In genomic region chr12:113131601-113132000, GRCm38 (mm10) we compare ENCODE assay signal across 18 mouse cellular contexts. TPM values are rescaled to one million over a fixed set of nuclear protein-coding genes. Genes with fewer than 3 reads are reported as not detected.
"Had no signal": no experiment of that assay in that cellular context is flagged by ENCODE, and none has a peak within 500 bp of the region (broad histone marks: within the 10 kb centered on the region; RNA-seq: fewer than 3 reads in every experiment).

No protein-coding gene starts in this region.

- DNase-seq: kidney, postnatal 14 days; lung, embryonic 14.5 days; retina, postnatal 1 day; right cerebral cortex, postnatal 4 days; spleen, adult 18-20 months; thymus, adult 2 months; thymus, postnatal 25 days had no signal

- H3K4me1 ChIP-seq: kidney, embryonic 15.5 days; limb, embryonic 10.5 days; megakaryocyte, embryonic 14.5 days; midbrain, embryonic 15.5 days; neural tube, embryonic 13.5 days had no signal

- H3K4me3 ChIP-seq: kidney, embryonic 15.5 days; left cerebral cortex, adult 2 months; limb, embryonic 10.5 days; liver, embryonic 15.5 days; megakaryocyte, embryonic 14.5 days; midbrain, embryonic 15.5 days; neural tube, embryonic 13.5 days; stomach, embryonic 15.5 days had no signal

- H3K4me2 ChIP-seq: kidney, embryonic 15.5 days; liver, embryonic 11.5 days; liver, embryonic 15.5 days; lung, embryonic 14.5 days; midbrain, embryonic 11.5 days; midbrain, embryonic 15.5 days; neural tube, embryonic 13.5 days; stomach, embryonic 15.5 days had no signal

- H3K27me3 ChIP-seq: kidney, embryonic 15.5 days; liver, embryonic 15.5 days; megakaryocyte, embryonic 14.5 days; midbrain, embryonic 15.5 days; neural tube, embryonic 13.5 days; stomach, embryonic 15.5 days had no signal

- H3K9me3 ChIP-seq: kidney, embryonic 15.5 days; limb, embryonic 10.5 days; liver, embryonic 15.5 days; megakaryocyte, embryonic 14.5 days; midbrain, embryonic 15.5 days; neural tube, embryonic 13.5 days; stomach, embryonic 15.5 days had no signal

- ATAC-seq: midbrain, embryonic 15.5 days had no signal

- H3K27ac ChIP-seq: kidney, embryonic 15.5 days; limb, embryonic 10.5 days; liver, embryonic 15.5 days; macrophage; midbrain, embryonic 15.5 days; neural tube, embryonic 13.5 days; stomach, embryonic 15.5 days had no signal

- H3K9ac ChIP-seq: kidney, embryonic 15.5 days; liver, embryonic 15.5 days; lung, embryonic 14.5 days; midbrain, embryonic 15.5 days; neural tube, embryonic 13.5 days; stomach, embryonic 15.5 days had no signal

RNA-seq across cellular contexts. Expression of gene Tmem121, which starts 54.1 kb away (rescaled TPM):
- polyA plus RNA-seq: macrophage had no signal
